Mouse (Mus musculus): Measurements from ENCODE around the gene Olfr429. TPM values are rescaled to one million over a fixed set of nuclear protein-coding genes. Genes with fewer than 3 reads are reported as not detected.
"Not testable (repeated sequence)": the region's sequence is repeated elsewhere in the genome, so short reads cannot be mapped to it uniquely, and the experiment has no call there.

Olfr429 gene
- polyA plus RNA-seq, 1 experiment: not detected

DNA sequence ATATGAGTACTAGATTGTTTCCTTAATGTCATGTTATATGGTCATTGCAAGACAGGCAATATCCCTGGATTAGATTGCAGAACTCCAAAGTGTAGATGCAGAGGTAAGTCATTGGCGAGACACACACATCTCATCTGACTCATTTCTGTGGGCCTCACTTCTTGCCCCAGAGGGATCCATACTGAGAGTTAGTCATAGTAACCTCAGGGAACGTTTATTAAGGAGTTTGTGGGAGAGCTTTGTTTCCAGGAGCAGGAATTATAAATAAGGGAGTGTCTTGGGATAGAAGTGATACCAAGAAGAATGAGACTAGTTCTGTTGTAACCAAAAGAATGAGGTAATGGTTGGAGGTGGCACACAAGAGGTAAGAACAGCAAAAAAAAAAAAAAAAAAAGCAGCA, 35.2 kb upstream of the Olfr429 start, which contains the start of gene Olfr432:
Olfr432 (plus strand) TSS at position 313 of the 400 bp plus-strand sequence.
- no peak within 1 kb of the TSS for H3K4me3 ChIP-seq (ENCODE audit: control insufficient read depth, low read depth, low read length)
- no peaks in the 10 kb centered on the region for H3K36me3 ChIP-seq (ENCODE audit: control insufficient read depth, insufficient read depth, low read length)
- TF ChIP-seq CTCF (IDR thresholded peaks at IDR 0.05; ENCODE audit: control insufficient read depth, insufficient read depth, insufficient replicate concordance, low read depth, low read length) (no peak), POLR2A (IDR thresholded peaks at IDR 0.05; ENCODE audit: control insufficient read depth, low read depth, low read length) (no peak)

GRCm38 (mm10) chr1:174049357-174049756, 34.8 kb upstream of the Olfr429 start:
- not testable (repeated sequence) for H3K4me3 ChIP-seq (ENCODE audit: control insufficient read depth, low read depth, low read length); H3K4me1 ChIP-seq (ENCODE audit: control insufficient read depth, insufficient read depth, low read length); H3K36me3 ChIP-seq (ENCODE audit: control insufficient read depth, insufficient read depth, low read length); H3K27me3 ChIP-seq (ENCODE audit: control insufficient read depth, insufficient read depth, low read length); H3K27ac ChIP-seq (ENCODE audit: control insufficient read depth, insufficient read depth, low read depth, low read length)

More for the DNA sequence above, 35.2 kb upstream of the Olfr429 start, which contains the start of gene Olfr432:
- Histone ChIP-seq H3K4me1 (ENCODE audit: control insufficient read depth, insufficient read depth, low read length) (no peaks in the 10 kb centered on the region), H3K27ac (ENCODE audit: control insufficient read depth, insufficient read depth, low read depth, low read length) (no peak within 1 kb of the TSS), H3K27me3 (ENCODE audit: control insufficient read depth, insufficient read depth, low read length) (no peaks in the 10 kb centered on the region)

- no peaks in the 10 kb centered on the region for H3K27me3 ChIP-seq (ENCODE audit: control insufficient read depth, insufficient read depth, low read length)
Observed at GRCm38 (mm10) chr1:174050532-174050931, 33.6 kb upstream of the Olfr429 start.

DNA sequence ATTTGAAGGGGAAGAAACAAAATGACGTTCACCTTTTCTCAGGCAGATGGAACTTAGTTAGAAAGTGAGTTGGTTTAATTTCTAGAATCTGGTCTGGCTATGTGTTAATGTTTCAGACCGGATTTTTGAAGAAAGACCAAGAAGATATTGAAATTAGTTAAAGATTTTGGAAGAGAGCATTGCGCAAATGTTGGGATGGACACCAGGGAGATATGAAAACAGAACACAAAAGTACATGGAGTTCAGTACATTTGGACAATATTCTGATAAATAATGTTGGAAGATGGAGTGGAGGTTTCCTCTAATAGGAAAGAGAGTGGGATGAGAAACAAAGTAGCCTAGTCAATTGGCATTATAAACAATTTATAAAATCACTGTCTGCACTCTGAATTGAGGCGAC, 32.6 kb upstream of the Olfr429 start:
- TF ChIP-seq POLR2A (IDR thresholded peaks at IDR 0.05; ENCODE audit: control insufficient read depth, low read depth, low read length) (no peak), CTCF (IDR thresholded peaks at IDR 0.05; ENCODE audit: control insufficient read depth, insufficient read depth, insufficient replicate concordance, low read depth, low read length) (no peak)
- H3K36me3 ChIP-seq (ENCODE audit: control insufficient read depth, insufficient read depth, low read length): no peaks in the 10 kb centered on the region
- no peaks in the 10 kb centered on the region for H3K4me1 ChIP-seq (ENCODE audit: control insufficient read depth, insufficient read depth, low read length)
- H3K4me3 ChIP-seq (ENCODE audit: control insufficient read depth, low read depth, low read length): no peak overlapping the region
- H3K27me3 ChIP-seq (ENCODE audit: control insufficient read depth, insufficient read depth, low read length): no peaks in the 10 kb centered on the region
- H3K27ac ChIP-seq (ENCODE audit: control insufficient read depth, insufficient read depth, low read depth, low read length): peak overlapping the region; percentile 22; the same call in 1 of the 2 replicates

More at GRCm38 (mm10) chr1:174050532-174050931, 33.6 kb upstream of the Olfr429 start:
- Histone ChIP-seq H3K27ac (ENCODE audit: control insufficient read depth, insufficient read depth, low read depth, low read length) (no peak overlapping the region), H3K4me3 (ENCODE audit: control insufficient read depth, low read depth, low read length) (no peak overlapping the region), H3K36me3 (ENCODE audit: control insufficient read depth, insufficient read depth, low read length) (no peaks in the 10 kb centered on the region), H3K4me1 (ENCODE audit: control insufficient read depth, insufficient read depth, low read length) (no peaks in the 10 kb centered on the region)
- TF ChIP-seq CTCF (IDR thresholded peaks at IDR 0.05; ENCODE audit: control insufficient read depth, insufficient read depth, insufficient replicate concordance, low read depth, low read length) (no peak), POLR2A (IDR thresholded peaks at IDR 0.05; ENCODE audit: control insufficient read depth, low read depth, low read length) (no peak)

GRCm38 (mm10) chr1:174051931-174052536, 32.1 kb upstream of the Olfr429 start:
- Histone ChIP-seq H3K27me3 (ENCODE audit: control insufficient read depth, insufficient read depth, low read length) (no peaks in the 10 kb centered on the region), H3K4me1 (ENCODE audit: control insufficient read depth, insufficient read depth, low read length) (no peaks in the 10 kb centered on the region), H3K27ac (ENCODE audit: control insufficient read depth, insufficient read depth, low read depth, low read length) (peak overlapping the region; percentile 22; the same call in 1 of the 2 replicates), H3K4me3 (ENCODE audit: control insufficient read depth, low read depth, low read length) (no peak overlapping the region), H3K36me3 (ENCODE audit: control insufficient read depth, insufficient read depth, low read length) (no peaks in the 10 kb centered on the region)
- TF ChIP-seq POLR2A (IDR thresholded peaks at IDR 0.05; ENCODE audit: control insufficient read depth, low read depth, low read length) (no peak), CTCF (IDR thresholded peaks at IDR 0.05; ENCODE audit: control insufficient read depth, insufficient read depth, insufficient replicate concordance, low read depth, low read length) (no peak)

DNA sequence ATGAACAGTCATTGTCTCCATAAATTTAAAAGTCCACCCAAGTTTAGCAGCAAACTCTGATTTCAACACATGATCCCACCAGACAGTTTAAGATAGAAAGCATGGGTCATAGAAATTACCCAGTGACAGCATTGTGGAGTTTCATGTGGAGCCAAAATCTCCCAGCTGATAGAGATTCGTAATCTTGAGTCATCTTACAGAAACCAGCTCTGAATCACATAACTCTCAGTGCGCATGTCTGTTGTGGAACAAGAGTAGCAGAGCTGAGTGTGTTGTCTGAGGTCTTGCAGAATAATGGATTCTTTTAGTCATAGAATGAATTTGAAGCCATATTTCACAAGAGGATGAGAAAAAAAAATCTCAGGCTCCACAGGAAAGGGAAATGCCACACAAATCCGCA, 31.1 kb upstream of the Olfr429 start:
- no peak for TF ChIP-seq CTCF (IDR thresholded peaks at IDR 0.05; ENCODE audit: control insufficient read depth, insufficient read depth, insufficient replicate concordance, low read depth, low read length)
- no peak for TF ChIP-seq POLR2A (IDR thresholded peaks at IDR 0.05; ENCODE audit: control insufficient read depth, low read depth, low read length)
- Histone ChIP-seq H3K27me3 (ENCODE audit: control insufficient read depth, insufficient read depth, low read length) (no peaks in the 10 kb centered on the region), H3K36me3 (ENCODE audit: control insufficient read depth, insufficient read depth, low read length) (no peaks in the 10 kb centered on the region), H3K27ac (ENCODE audit: control insufficient read depth, insufficient read depth, low read depth, low read length) (no peak overlapping the region), H3K4me1 (ENCODE audit: control insufficient read depth, insufficient read depth, low read length) (no peaks in the 10 kb centered on the region), H3K4me3 (ENCODE audit: control insufficient read depth, low read depth, low read length) (no peak overlapping the region)

- Histone ChIP-seq H3K4me1 (ENCODE audit: control insufficient read depth, insufficient read depth, low read length) (no peaks in the 10 kb centered on the region), H3K36me3 (ENCODE audit: control insufficient read depth, insufficient read depth, low read length) (no peaks in the 10 kb centered on the region), H3K27me3 (ENCODE audit: control insufficient read depth, insufficient read depth, low read length) (no peaks in the 10 kb centered on the region), H3K4me3 (ENCODE audit: control insufficient read depth, low read depth, low read length) (no peak overlapping the region), H3K27ac (ENCODE audit: control insufficient read depth, insufficient read depth, low read depth, low read length) (no peak overlapping the region)
- no peak for TF ChIP-seq POLR2A (IDR thresholded peaks at IDR 0.05; ENCODE audit: control insufficient read depth, low read depth, low read length)
- no peak for TF ChIP-seq CTCF (IDR thresholded peaks at IDR 0.05; ENCODE audit: control insufficient read depth, insufficient read depth, insufficient replicate concordance, low read depth, low read length)
Observed at GRCm38 (mm10) chr1:174055248-174055647, 28.9 kb upstream of the Olfr429 start.

Data from testis, adult 2 months (tissue).